Mouse (Mus musculus) regulatory T cell (primary cell): ENCODE measurements at regions not wholly inside any gene's neighbourhood (a gene's known extent, or its start where the extent isn't known, plus 50 kb on each side); places are given as distances from the start of the nearest gene placed in this dataset.
"Not testable (repeated sequence)": the region's sequence is repeated elsewhere in the genome, so short reads cannot be mapped to it uniquely, and the experiment has no call there.

Experiments
- in situ Hi-C: fragments of 300-600 bp; cut with MboI, MseI; formaldehyde crosslinking; loops from one replicate; pipeline ENCODE4 v1.15.1; 2025; ENCODE audit warnings: high pct_unique_total_duplicates

GRCm38 (mm10) chr5:134046086-134046485 is 53.4 kb upstream of the Castor2 start:
- in situ Hi-C loops, result no loop called here

GRCm38 (mm10) chr5:134042938-134043337 is 56.6 kb upstream of the Castor2 start:
- in situ Hi-C loops, result not testable (repeated sequence)

DNA sequence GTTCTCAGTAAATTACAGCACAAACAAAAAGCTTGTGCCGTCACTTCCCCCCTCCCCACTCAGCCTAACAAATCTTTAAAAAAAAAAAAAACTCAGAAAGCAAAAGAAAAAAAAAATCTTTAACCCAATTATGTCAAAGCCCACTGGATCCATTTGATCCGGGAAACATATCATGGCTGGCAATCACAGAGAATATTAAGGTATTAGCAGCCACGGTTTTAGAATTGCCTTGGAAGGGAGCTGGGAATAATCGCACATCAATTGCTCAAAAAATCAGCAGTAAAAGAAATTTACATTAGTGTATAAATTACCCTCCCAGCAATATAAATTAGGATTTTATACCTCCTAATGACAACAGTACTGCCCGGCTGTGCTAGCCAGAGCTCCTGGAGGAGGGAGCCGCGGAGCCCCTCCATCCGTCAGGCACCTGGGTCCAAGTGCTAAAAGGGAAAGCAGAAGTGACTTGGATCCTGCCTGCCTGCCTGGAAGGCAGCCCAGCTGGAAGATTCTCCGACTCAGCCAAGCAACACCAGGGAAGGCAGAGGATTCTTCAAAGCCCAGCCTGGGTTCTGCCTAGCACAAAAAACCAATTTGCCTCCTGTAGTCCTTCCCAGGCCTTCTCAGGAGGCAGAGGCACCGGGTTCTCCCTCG is 72.1 kb upstream of the Castor2 start:
- in situ Hi-C loops, result no loop called here

GRCm38 (mm10) chr5:134019651-134020432 is 79.7 kb upstream of the Castor2 start:
- in situ Hi-C loops, result loop anchor here (25.0 kb wide), 1 partner anchor 1583 kb away; no protein-coding TSS in a partner anchor

DNA sequence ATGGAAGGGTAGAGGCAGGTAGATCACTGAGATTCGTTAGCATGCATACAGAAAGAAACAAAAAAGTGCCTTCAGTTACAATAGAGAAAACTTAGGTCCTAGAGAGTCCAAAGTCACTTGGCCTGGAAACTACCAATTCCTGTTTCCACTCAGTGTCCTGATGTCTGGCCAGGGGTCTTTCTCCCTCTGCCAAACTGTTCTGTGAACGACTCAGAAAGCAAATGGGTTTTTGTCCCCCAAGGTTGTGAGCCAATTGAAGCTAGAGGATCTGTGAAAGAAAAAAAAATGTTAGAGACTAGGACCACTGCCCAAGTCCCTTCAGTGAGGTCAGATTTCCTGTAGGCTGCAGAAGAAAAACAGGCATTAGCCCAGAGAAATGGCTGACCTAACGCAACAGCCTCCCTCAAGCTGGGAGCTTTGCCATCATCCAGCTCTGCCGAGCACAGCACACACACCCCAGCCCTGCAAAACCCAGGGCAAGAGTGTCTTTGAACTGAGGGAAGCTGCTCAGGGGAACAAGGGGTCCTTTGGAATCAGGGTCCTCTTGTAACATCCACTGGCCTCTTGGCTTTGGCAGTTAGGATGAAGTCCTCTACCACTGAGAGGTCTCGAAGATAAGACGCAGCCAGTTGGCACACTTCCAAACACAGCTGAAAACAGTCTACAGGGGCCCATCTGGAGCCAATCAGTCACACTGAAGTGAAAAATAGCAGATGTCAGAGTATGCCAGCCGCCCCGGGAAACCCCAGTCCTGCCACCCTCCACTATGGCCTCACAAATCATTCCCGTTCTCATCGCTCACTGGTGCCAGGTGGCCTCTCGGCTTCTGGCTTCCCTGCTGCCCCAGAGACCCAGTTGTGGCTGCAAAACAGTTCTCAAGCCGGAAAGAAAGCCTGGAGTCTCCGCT is 85.0 kb upstream of the Castor2 start:
- in situ Hi-C loops, result loop anchor here (25.0 kb wide), 1 partner anchor 1577 kb away; no protein-coding TSS in a partner anchor

DNA sequence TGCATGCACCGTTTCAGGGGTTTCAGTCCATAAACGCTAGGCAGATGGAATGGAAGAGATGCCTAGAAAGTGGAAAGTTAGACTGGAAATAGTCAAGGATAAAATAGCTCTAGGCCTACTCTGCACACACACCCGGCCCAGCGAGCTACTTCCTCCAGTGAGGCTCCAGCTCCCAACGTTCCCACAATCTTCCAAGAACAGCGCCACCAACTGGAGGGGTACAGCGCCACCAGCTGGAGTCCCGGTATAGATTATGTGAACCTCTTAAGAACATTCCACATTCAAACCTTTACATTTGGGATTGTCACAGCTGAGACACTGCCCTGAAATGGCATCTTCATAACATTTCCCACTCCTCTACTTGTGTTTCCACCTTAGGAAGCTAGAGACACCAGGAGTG is 86.3 kb upstream of the Castor2 start:
- in situ Hi-C loops, result loop anchor here (25.0 kb wide), 1 partner anchor 1576 kb away; no protein-coding TSS in a partner anchor

GRCm38 (mm10) chr5:134009843-134010242 is 89.7 kb upstream of the Castor2 start:
- in situ Hi-C loops, result loop anchor here (25.0 kb wide), 1 partner anchor 1573 kb away; no protein-coding TSS in a partner anchor

DNA sequence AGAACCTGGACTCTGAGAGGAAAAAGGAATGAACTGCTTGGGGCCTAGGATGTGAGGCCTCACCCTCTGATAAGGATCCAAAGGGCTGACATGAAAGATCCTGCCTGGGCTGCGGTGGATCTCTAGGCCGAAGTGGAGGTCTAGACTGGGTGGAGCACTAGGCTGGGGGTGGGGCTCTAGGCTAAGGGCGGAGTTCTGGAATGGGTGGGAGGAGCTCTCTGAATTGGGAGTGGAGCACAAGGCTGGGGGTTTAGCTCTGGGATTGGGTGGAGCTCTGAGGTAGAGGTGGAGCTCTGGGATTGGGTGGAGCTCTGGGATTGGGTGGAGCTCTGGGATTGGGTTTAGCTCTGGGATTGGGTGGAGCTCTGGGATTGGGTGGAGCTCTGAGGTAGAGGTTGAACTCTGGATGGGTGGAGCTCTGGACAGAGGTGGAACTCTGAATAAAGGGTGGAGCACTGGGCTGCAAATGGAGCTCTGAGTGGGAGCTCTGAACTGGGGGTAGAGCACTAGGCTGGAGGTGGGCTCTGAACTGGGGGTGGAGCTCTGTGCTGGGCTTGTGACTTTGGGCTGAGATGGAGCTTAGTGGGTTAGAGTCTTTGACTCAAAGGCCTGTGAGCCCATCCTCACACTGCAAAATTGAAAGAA is 92.3 kb upstream of the Castor2 start:
- in situ Hi-C loops, result loop anchor here (25.0 kb wide), 1 partner anchor 1570 kb away; no protein-coding TSS in a partner anchor

DNA sequence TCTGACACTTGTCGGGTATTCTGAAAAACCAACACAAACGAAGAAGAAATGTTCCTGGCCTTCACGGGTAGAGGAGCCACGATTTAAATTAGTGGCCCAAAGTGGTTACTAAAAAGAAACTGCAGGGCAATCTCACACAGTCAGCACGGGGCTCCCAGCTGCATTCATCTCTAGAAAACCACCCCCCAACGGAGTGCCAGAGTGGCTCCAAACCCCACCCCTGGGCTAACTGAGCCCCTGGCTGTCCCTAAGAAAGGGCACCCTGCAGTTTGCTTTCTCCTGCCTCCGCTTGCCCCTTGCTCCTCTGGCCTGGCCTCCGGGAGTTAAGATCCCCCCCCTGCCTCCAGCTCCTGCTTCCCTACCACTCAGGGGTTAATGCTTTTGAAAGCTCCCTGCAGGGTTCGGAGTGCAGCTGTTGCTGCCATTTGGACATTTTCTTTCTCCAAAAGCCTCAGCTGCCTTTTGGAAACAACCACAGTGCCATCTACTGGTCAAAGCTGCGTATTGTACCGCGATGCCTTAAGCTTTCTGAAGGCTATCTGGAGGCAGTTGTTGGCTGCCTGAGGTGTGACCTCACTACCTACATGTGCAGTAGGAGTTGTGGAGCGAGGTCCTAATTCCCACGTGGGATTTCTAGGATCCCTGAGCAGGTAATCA is 92.9 kb upstream of the Castor2 start:
- in situ Hi-C loops, result loop anchor here (25.0 kb wide), 1 partner anchor 1569 kb away; no protein-coding TSS in a partner anchor

DNA sequence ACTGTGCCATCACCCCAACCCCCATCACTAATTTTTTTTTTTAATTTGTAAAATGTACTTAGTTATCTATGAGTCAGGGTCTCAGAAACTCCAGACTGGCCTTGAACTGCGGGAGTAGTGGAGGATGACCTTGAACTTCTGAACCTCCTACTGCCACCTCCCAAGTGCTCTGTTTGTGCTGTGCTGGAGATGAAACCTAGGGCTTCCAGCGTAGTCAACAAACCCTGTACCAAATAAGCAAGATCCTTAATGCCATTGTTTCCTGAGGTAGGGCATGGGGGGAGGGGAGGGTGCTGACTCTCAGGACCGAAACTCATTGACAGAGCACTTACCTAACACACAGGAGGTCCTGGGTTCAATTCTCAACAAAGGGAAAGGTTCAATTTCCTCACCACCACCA is 93.5 kb upstream of the Castor2 start:
- in situ Hi-C loops, result loop anchor here (25.0 kb wide), 1 partner anchor 1569 kb away; no protein-coding TSS in a partner anchor

GRCm38 (mm10) chr5:134000100-134000499 is 99.4 kb upstream of the Castor2 start:
- in situ Hi-C loops, result loop anchor here (25.0 kb wide), 1 partner anchor 1563 kb away; no protein-coding TSS in a partner anchor

- in situ Hi-C loops, result loop anchor here (25.0 kb wide), 1 partner anchor 1562 kb away; no protein-coding TSS in a partner anchor
These were observed 99.8 kb upstream of the Castor2 start for GRCm38 (mm10) chr5:133999698-134000097.

DNA sequence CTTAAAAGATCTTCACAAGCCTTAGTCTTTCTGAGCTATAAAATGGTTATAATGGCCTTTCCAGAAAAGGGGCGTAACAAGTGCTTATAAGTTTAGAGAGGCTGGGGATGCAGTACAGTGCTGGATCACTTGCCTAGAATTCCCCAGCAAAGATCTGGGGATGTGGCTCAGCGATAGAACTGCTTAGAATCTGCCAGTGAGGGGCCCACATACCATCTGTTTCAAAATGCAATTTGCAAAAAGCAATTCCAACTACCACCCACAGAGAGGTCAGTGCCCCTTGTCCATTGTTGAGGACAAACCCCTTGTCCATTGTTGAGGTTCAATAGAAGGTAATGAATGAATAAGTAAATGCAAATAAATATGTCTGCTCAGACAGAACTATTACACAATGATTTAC is 107.5 kb upstream of the Castor2 start:
- in situ Hi-C loops, result no loop called here

DNA sequence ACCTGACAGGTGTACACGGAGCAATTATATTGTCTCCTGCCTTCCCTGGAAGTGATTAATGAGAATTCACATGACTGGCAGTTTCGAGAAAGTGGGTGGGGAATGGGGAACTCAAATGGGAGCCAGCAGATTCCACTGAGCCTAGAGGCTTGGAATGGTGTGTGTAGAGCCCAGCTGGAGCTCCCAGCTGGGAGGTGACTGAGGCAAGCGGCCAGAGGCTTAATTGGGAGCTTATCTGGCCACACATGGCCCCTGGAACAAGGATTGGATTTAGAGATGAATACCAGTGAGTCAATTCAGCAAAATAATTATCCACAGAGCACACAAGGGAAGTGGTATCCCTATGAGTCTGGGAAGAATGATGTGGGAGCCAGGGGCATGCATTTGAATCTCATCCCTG is 108.0 kb upstream of the Castor2 start:
- in situ Hi-C loops, result no loop called here

DNA sequence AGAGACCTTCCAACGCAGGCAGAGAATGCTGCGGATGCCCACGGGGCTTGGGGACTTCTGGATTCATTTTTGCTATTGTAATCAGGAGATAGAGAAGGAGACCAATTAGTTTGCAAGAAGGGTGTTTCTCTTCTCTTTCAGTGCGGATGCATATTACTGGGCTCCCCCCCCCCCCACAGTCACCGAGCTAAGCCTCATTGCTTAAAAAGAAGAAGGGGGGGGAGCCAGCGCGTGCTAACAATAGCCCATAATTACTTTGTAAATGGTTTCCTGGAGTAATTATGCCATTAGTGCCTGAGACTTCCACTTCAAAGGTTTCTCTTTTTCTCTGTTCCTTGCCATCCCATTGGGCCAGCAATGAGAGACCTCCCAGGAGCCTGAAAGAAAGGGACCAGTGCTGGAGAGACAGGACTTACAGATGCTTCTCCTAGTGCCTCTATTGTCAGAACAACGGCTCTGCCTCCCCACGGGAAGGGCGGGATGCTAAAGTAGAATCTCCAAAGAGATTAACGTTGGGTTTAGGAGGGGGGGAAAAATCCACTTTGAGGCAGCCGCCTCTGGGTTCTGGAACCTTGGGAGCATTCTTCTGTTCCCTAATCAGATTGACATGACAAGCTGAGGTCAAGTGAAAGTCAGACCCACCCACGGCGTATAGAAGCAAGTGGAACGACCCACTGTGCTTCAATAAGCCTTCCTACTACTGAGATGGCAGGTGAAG is 116.1 kb upstream of the Castor2 start:
- in situ Hi-C loops, result no loop called here

DNA sequence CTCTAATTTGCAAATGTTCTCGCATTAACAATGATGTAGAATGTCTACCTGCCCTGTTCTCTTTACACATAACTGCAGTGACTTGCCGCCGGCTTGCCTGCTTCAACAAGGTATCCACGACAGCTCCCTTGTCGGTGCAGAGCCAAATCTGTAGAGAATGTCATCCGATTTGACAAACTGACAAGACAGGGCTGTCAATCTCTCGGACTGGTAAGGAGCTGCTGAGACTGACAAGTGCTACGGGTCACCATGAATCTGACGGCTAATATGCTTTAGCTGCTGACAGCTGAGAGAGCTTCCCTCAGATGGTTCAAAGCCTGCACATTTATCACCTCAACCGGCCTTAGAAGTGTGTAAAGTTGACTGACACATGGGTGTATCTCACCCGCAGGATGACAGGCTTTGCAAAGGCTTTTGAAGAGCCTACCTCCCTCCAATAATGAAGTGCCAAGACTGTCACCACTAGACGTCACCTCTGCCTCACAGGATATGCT is 129.0 kb upstream of the Castor2 start:
- in situ Hi-C loops, result no loop called here

- in situ Hi-C loops, result no loop called here
These were observed 136.2 kb upstream of the Castor2 start for GRCm38 (mm10) chr5:133963301-133963700.

GRCm38 (mm10) chr5:133940841-133941240 is 158.7 kb upstream of the Castor2 start:
- in situ Hi-C loops, result no loop called here

- in situ Hi-C loops, result no loop called here
These were observed 159.5 kb upstream of the Castor2 start for GRCm38 (mm10) chr5:133940030-133940429.
